Mouse (Mus musculus) urinary bladder, postnatal 10 days (tissue): ENCODE data around the gene Tmx2.
"Not testable (repeated sequence)": the region's sequence is repeated elsewhere in the genome, so short reads cannot be mapped to it uniquely, and the experiment has no call there.

Experiments used
- DNase-seq: peaks from one replicate; pipeline ENCODE4 v3.0.0; 2022; ENCODE audit warnings: low spot score

Gene Tmx2

GRCm38 (mm10) chr2:84679016-84679415 is at the start of gene Tmx2:
TSS of gene Tmx2 (minus strand) at chr2:84679140.
- DNase-seq, result no peak

- DNase-seq, result not testable (repeated sequence)
These were observed 49.3 kb upstream of the Tmx2 start for GRCm38 (mm10) chr2:84728191-84728590.

- peak; percentile 76 for DNase-seq
These were observed 48.4 kb upstream of the Tmx2 start, which contains the start of gene Clp1 for GRCm38 (mm10) chr2:84727172-84727858. TSS of gene Clp1 (minus strand) at chr2:84727350.

- no peak for DNase-seq
These were observed 47.8 kb upstream of the Tmx2 start for GRCm38 (mm10) chr2:84726716-84727115.

- no peak for DNase-seq
These were observed 46.8 kb upstream of the Tmx2 start for GRCm38 (mm10) chr2:84725770-84726169.

GRCm38 (mm10) chr2:84723856-84724255 is 44.9 kb upstream of the Tmx2 start:
- no peak for DNase-seq

DNA sequence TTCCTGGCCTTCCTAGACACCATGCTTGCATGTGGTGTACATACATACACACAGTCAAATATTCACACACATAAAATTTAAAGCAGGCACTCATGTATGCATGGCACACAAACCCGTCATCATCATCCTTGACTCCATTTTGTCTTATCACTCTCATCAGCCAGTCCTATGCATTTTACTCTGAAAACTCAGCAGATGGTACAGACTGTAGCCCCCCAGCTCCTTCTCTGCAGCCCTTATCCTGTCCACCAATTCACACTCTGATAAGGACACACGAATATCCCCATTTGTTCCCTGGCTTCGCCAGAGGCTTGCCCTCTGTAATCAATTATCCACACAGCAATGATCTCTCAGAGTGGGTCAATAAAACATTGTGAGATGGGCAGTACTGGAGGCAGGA is 42.2 kb upstream of the Tmx2 start:
- no peak for DNase-seq

GRCm38 (mm10) chr2:84720718-84721117 is 41.8 kb upstream of the Tmx2 start:
- no peak for DNase-seq

GRCm38 (mm10) chr2:84717357-84717756 is 38.4 kb upstream of the Tmx2 start:
- no peak for DNase-seq

- no peak for DNase-seq
These were observed 37.7 kb upstream of the Tmx2 start for GRCm38 (mm10) chr2:84716423-84717355.

DNA sequence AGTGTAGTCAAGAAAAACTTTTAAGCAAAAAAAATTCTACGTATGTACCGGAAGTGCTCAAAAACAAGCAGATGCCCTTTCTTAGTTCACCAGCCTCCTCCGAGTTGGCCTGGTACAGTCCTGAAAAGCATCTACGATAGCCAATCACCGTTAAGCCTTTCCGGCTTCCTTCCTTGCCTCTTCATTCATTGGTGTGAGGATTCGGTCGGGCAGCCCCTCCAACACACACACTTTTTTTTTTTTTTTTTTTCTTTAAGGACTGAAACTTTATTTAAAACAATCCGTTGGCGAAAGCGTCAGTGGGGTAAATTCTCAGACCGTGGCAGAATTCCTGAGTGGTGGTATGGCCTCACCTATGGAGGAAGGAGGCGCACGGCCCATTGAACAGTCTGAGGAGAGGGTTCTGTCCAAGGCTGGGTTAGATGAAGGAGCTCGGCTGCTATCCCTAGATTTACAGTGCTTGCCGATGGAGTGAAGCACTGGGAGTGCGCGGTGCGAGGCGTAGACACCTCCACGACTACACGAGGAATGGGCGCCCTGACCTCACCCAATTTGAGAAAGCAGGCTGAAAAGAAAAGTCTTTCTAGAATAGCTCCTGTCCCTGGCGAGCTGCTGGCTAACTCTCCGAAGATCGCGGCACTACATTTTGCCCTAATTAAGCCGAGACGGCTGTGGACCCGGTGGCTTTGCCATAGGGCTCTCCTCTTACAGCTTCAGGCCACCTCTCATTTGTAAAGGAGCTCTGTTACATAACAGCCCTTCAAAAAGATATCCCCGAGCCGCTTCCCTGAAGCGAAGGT is 36.8 kb upstream of the Tmx2 start:
- no peak for DNase-seq

GRCm38 (mm10) chr2:84714811-84715561 is 36.0 kb upstream of the Tmx2 start, which contains the start of gene Zdhhc5:
TSS of gene Zdhhc5 (minus strand) at chr2:84715180.
- DNase-seq, result peak; percentile 95

GRCm38 (mm10) chr2:84714422-84714810 is 35.5 kb upstream of the Tmx2 start:
- DNase-seq, result no peak

DNA sequence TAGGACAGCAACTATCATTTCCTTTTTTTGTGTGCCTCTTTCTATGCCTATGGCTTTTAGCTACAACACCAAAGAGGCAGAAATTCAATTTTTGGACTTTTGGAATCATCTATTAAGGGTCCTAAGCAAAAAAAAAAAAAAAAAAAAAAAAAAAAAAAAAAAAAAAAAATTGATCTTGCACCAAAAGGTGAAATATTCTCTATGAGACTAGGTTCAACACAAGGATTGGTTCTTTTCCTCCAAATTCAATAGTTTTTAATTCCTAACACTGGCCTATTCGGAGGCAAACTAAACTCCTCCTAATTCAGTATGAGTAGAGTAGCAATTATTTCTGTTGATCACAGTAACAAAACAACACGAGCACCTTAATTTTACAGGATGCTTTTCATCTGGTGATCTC is 33.0 kb upstream of the Tmx2 start:
- DNase-seq, result no peak

- DNase-seq, result no peak
These were observed 28.6 kb upstream of the Tmx2 start for GRCm38 (mm10) chr2:84707523-84707922.

DNA sequence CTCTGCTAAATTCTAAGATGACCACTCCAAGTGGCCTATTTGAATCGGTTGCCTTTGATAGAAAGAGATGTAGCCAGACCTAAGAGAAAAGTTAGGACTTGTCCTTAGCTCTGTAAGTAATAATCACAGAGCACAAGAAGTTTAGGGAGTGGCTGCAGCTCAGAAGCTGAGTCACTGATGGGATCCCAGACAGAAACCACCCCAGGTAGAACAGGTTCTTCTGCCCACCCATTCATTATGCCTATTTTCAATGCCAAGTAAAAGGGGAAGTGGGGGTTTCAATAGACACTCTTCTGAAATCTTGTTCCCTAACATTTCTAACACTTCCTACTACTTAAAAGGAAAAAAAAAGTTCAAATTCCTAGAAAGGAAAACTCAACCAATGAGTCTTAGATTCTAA is 26.4 kb upstream of the Tmx2 start:
- no peak for DNase-seq

DNA sequence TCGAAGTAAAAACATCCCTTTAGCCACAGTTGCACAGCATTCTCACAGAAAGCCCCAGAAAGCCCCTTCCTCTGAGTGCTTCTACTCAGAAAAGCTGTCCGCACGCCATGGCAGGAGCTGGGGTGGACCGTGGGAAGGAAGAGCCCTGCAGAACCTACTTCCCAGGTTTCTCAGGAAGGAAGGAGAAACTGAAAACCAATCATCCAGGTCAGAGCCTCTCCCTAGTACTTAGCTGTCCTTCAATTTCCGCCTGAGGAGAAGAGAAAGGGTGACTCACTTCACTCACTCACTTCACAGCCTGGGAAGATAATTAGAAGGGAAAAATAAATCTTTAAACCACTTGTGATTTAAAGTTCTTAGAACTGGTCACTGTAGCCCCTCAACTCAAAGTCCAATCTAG is 25.4 kb upstream of the Tmx2 start:
- DNase-seq, result no peak

DNA sequence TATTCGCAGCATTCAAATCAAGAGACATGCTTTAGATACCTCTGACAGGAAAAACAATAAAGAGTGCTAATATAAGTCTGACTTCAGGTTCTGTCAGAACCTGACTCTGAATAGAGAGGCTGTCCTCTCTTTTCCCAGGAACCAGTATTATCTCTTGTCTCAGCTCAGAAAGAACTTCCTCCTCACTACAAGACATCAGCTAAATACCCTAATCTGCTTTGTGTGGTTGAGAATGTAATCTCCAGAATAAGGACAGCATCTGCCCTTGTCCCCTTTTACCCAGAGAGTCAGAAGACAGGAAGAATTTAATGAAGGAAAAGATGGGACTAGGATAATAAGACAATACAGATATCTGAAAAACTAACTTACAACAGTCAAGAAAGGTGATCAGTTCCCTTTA is 24.6 kb upstream of the Tmx2 start:
- no peak for DNase-seq

DNA sequence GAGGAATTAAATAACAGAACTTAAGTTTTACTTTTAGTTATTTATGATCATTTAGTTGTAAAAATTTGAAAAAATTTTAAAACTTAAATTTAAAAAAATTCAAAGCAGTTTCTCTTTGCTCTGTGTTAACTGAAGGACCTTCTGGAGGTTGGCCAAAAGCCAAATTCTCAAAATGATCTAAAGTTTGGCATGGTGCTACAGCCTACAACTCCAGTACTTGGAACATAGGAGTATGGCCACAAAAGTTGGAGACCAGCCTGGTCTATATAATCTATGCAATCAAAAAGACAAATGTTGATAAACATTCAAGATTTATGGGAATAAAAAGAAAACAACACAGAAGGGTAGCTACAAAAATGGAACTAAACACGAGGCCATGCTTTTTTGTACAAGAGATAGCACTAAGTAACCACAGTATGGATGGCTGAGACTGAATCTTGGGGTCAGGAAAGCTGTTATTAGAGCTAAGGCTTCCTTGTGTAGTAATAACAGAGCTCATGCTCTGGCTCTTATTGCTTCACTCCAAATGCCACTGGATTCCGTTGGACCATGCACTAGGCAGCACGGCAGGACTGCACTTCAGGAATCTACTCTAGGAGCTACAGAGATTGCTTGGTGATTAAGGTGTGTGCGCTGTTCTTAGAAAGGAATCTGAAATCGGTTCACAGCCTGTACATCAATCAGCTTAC is 16.2 kb upstream of the Tmx2 start:
- no peak for DNase-seq

- DNase-seq, result no peak
These were observed 11.1 kb upstream of the Tmx2 start for GRCm38 (mm10) chr2:84690050-84690449.
